Mouse (Mus musculus) right cerebral cortex, adult 2 months (tissue): ENCODE data around the gene Tomm70a.

Experiments used
- DNase-seq, 2 experiments: peaks; one replicate each; pipeline ENCODE4 v3.0.0; 2021 to 2022; ENCODE audit warnings: low spot score in 2 of 2

The Tomm70a gene

GRCm38 (mm10) chr16:57190390-57190789 lies 68.9 kb downstream of the Tomm70a start:
- no peak for DNase-seq

GRCm38 (mm10) chr16:57191214-57191613 lies 69.7 kb downstream of the Tomm70a start:
- DNase-seq, result no peak

GRCm38 (mm10) chr16:57196590-57196989 lies 75.1 kb downstream of the Tomm70a start:
- DNase-seq, result no peak

- DNase-seq, result no peak
These were observed 75.8 kb downstream of the Tomm70a start for GRCm38 (mm10) chr16:57197281-57197680.
